Mouse (Mus musculus): ENCODE data around the gene Ruvbl2. TPM values are rescaled to one million over a fixed set of nuclear protein-coding genes. Genes with fewer than 3 reads are reported as not detected.

Gene Ruvbl2
- polyA plus RNA-seq, 1 experiment from 2014 or later, result 115 TPM

DNA sequence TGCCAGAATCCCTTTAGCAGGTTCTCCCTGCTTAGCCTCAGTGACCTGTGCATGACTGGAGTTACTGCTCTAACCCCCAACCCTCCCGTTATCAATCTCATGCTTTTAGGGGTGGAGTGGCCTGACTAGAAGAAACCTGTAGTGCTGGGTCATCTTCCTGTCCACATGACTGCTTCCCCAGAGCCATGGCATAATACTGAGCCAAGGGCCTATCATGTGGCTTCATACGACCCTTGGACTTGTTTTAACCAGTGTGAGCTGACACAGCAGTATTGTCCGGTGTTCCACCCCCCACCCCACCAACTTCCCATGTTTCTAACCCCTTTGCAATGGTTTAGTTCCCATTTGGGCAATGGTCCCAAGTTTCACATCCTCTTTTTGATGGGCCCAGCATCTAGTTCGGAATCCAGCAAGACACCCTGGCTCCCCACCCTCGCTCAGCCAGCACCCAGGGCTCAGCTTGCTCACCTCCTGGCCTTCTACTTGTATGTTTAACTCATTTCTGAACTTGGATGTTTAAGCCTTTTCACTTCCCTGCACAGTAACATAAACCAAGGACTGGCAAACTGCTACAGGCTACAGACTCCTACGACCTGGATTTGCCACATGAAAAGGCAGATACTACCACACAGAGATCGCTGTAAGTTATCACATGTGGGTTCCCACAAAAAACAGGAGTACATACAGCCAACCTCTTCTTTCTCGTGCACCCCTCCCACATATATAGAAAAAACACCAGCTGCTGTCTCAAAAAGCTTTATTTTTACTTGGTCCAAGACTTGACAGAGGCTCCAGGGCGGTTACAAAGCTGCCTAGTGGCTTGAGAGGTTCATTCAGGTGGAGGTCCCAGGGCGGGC, 19.5 kb upstream of the Ruvbl2 start:
- Histone ChIP-seq H3K27ac (ENCODE audit: low read length) (peak overlapping the region; percentile 94; the same call in 1 of the 2 replicates), H3K4me3 (replicated peaks; ENCODE audit: low read length) (peak overlapping the region; percentile 89)
- no peak for ATAC-seq (ENCODE audit: insufficient read depth, low FRiP score)

DNA sequence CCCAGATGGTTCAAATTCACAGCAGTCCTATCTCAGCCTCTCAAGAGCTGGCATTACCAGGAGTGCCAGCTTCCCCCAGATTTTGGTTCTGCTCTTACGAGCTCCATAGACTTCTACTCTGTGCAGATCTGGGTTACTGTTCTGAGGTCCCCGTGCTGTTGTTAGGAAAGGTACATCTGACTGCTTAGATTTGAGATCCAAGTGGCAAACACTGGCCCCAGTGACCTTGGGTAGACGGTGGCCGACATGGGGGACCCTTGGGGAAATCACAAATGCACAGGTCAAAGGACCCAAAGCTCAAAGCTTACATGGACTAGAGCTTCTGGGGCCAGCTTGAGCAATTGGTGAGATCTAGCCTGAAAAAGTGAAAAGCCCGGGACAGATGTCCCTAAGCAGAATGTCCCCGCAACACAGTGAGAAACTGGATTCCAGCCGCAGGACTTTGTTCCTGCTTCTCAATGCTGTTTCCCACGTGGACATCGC, 18.9 kb upstream of the Ruvbl2 start:
- 39% methylated on average over 9 of the region's 9 CpGs for WGBS
- 0 out of 2 replicates have a peak overlapping the region, but pooled peaks have one; percentile 87 for H3K4me2 ChIP-seq (ENCODE audit: low read depth, low read length)
- no peaks in the 10 kb centered on the region for H3K9me3 ChIP-seq (replicated peaks; ENCODE audit: control insufficient read depth, low read length)
- H3K4me3 ChIP-seq (replicated peaks; ENCODE audit: low read length), result peak overlapping the region; percentile 89; the same call in 1 of the 2 replicates
- peak overlapping the region; percentile 7; the same call in 1 of the 2 replicates for H3K9ac ChIP-seq (ENCODE audit: low read length)
- H3K4me1 ChIP-seq (ENCODE audit: control insufficient read depth, insufficient read depth, low read length), result peaks cover 32% of the 10 kb centered on the region
- no peaks in the 10 kb centered on the region for H3K27me3 ChIP-seq (ENCODE audit: control insufficient read depth, insufficient read depth, low read length)
- peaks cover 7% of the 10 kb centered on the region; the same call in 1 of the 2 replicates for H3K36me3 ChIP-seq (ENCODE audit: control insufficient read depth, insufficient read depth, low read length)
- ATAC-seq (ENCODE audit: insufficient read depth, low FRiP score), result no peak
- peak overlapping the region; percentile 35; the same call in 1 of the 2 replicates for H3K27ac ChIP-seq (ENCODE audit: low read length)

More for the DNA sequence above, 19.5 kb upstream of the Ruvbl2 start:
- peaks cover 7% of the 10 kb centered on the region; the same call in 1 of the 2 replicates for H3K36me3 ChIP-seq (ENCODE audit: control insufficient read depth, insufficient read depth, low read length)
- WGBS, result 46% methylated on average over 10 of the region's 10 CpGs
- no peaks in the 10 kb centered on the region for H3K9me3 ChIP-seq (replicated peaks; ENCODE audit: control insufficient read depth, low read length)
- peak overlapping the region; percentile 87 for H3K4me2 ChIP-seq (ENCODE audit: low read depth, low read length)
- H3K9ac ChIP-seq (ENCODE audit: low read length), result peak overlapping the region; percentile 91
- H3K4me1 ChIP-seq (ENCODE audit: control insufficient read depth, insufficient read depth, low read length), result peaks cover 34% of the 10 kb centered on the region
- no peaks in the 10 kb centered on the region for H3K27me3 ChIP-seq (ENCODE audit: control insufficient read depth, insufficient read depth, low read length)

DNA sequence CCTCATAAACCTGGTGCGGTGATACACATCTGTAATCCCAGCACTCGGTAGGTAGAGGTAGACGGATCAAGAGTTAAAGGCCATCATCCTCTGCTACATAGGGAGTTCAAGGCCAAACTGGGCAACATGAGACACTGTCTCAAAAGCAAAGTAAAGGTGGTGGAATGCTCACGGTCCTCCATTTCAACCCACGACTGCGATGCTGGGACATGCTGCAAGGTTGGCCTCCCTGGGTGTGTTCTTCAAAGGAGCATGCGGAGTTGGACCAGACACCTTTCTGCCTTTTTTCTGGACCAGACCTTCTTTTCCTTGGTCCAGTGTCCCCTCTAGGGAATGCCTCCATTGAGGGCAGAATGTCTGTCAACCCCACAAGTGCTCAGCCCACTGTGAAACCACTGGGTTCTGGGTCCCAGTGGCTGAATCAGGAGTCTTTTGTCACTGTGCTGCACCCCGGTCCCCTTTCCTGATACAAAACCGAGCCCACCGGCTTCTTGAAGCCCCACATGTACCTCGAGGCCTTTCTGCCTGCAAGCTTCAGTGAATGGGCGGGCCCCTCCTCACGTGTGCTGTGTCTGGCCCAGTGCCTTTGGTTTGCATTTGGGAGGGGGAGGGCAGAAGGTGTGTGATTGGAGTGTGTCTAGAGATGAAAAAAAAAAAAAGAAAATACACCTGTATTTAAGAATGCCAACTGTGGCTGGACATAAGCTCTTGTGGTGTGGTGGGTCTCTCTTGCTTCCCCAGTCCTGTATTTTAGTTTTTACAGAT, 18.2 kb upstream of the Ruvbl2 start:
- Histone ChIP-seq H3K4me1 (ENCODE audit: control insufficient read depth, insufficient read depth, low read length) (peaks cover 26% of the 10 kb centered on the region), H3K9me3 (replicated peaks; ENCODE audit: control insufficient read depth, low read length) (no peaks in the 10 kb centered on the region), H3K9ac (ENCODE audit: low read length) (no peak overlapping the region), H3K36me3 (ENCODE audit: control insufficient read depth, insufficient read depth, low read length) (peaks cover 7% of the 10 kb centered on the region; the same call in 1 of the 2 replicates), H3K4me2 (ENCODE audit: low read depth, low read length) (no peak overlapping the region), H3K27ac (ENCODE audit: low read length) (peak overlapping the region; percentile 35; the same call in 1 of the 2 replicates), H3K27me3 (ENCODE audit: control insufficient read depth, insufficient read depth, low read length) (no peaks in the 10 kb centered on the region), H3K4me3 (replicated peaks; ENCODE audit: low read length) (no peak overlapping the region)
- no peak for ATAC-seq (ENCODE audit: insufficient read depth, low FRiP score)
- 71% methylated on average over 13 of the region's 13 CpGs for WGBS

DNA sequence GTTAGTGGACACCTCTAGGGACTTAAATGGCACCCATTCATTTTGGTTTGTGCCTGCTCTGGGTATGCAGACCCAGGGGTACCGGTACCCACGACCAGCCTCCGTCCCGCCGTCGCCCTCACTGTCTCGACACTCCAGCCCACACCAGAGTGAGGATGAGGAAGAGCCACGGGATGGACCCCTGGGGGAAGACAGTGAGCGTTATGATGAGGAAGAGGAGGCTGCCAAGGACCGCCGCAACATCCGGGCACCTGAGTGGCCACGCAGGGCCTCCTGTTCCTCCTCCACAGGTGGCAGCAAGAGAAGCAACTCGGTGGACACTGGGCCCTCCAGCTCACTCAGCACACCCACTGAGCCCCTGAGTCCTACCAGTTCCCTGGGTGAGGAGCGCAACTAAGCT, 17.1 kb upstream of the Ruvbl2 start:
- 89% methylated on average over 15 of the region's 15 CpGs for WGBS
- Histone ChIP-seq H3K9ac (ENCODE audit: low read length) (no peak overlapping the region), H3K4me2 (ENCODE audit: low read depth, low read length) (no peak overlapping the region), H3K4me3 (replicated peaks; ENCODE audit: low read length) (no peak overlapping the region), H3K27ac (ENCODE audit: low read length) (no peak overlapping the region), H3K36me3 (ENCODE audit: control insufficient read depth, insufficient read depth, low read length) (peaks cover 7% of the 10 kb centered on the region; the same call in 1 of the 2 replicates), H3K27me3 (ENCODE audit: control insufficient read depth, insufficient read depth, low read length) (no peaks in the 10 kb centered on the region), H3K9me3 (replicated peaks; ENCODE audit: control insufficient read depth, low read length) (no peaks in the 10 kb centered on the region), H3K4me1 (ENCODE audit: control insufficient read depth, insufficient read depth, low read length) (peaks cover 15% of the 10 kb centered on the region)
- ATAC-seq (ENCODE audit: insufficient read depth, low FRiP score), result no peak

DNA sequence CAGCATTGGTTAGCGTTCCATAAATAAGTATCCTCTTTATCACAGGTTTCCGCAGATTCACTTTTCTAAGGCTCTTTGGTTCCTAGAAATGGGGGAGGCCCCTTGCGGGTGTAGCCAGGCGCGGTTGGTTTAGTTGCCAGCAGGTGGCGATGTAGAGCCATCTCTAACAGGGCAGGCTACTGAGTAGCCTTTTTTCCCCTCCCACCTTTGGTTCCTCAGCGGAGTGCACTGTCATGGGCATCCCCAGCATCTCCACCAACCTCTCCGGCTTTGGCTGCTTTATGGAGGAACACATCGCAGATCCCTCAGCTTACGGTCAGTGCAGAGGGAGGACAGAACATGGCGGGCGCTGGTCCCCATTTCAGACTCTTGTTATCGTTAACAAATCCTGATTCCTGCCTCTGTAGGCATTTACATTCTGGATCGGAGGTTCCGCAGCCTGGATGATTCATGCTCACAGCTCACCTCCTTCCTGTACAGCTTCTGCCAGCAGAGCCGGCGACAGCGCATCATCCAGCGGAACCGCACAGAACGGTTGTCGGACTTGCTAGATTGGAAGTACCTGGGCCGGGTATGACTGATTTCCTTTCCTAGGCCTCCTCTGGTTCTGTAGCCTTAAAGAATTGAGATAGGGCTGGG, 13.6 kb upstream of the Ruvbl2 start:
- no peaks in the 10 kb centered on the region for H3K9me3 ChIP-seq (replicated peaks; ENCODE audit: control insufficient read depth, low read length)
- peak; percentile 80; the same call in 1 of the 2 replicates for ATAC-seq (ENCODE audit: insufficient read depth, low FRiP score)
- H3K27me3 ChIP-seq (ENCODE audit: control insufficient read depth, insufficient read depth, low read length), result no peaks in the 10 kb centered on the region
- no peak overlapping the region for H3K4me2 ChIP-seq (ENCODE audit: low read depth, low read length)
- H3K27ac ChIP-seq (ENCODE audit: low read length), result no peak overlapping the region
- peaks cover 4% of the 10 kb centered on the region; the same call in 1 of the 2 replicates for H3K36me3 ChIP-seq (ENCODE audit: control insufficient read depth, insufficient read depth, low read length)
- no peaks in the 10 kb centered on the region for H3K4me1 ChIP-seq (ENCODE audit: control insufficient read depth, insufficient read depth, low read length)
- no peak overlapping the region for H3K9ac ChIP-seq (ENCODE audit: low read length)
- WGBS, result 57% methylated on average over 23 of the region's 23 CpGs
- H3K4me3 ChIP-seq (replicated peaks; ENCODE audit: low read length), result no peak overlapping the region

DNA sequence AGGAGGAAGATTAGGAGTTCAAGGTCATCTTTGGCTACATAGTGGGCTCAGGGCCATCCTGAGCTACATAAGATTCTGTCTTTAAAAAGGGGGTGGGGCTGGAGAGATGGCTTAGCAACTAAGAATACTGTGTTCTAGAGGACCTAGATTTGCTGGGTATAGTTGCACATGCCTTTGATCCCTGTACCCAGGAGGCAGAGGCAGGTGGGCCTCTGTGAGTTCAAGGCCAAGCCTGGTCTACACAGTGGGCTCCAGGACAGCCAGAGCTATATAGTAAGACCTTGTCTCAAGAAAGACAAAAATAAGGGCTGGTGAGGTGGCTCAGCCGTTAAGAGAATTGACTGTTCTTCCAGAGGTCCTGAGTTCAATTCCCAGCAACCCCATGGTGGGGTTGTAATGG, 12.1 kb upstream of the Ruvbl2 start:
- Histone ChIP-seq H3K4me1 (ENCODE audit: control insufficient read depth, insufficient read depth, low read length) (no peaks in the 10 kb centered on the region), H3K4me2 (ENCODE audit: low read depth, low read length) (no peak overlapping the region), H3K9me3 (replicated peaks; ENCODE audit: control insufficient read depth, low read length) (no peaks in the 10 kb centered on the region), H3K4me3 (replicated peaks; ENCODE audit: low read length) (no peak overlapping the region), H3K36me3 (ENCODE audit: control insufficient read depth, insufficient read depth, low read length) (peaks cover 4% of the 10 kb centered on the region; the same call in 1 of the 2 replicates), H3K9ac (ENCODE audit: low read length) (no peak overlapping the region), H3K27me3 (ENCODE audit: control insufficient read depth, insufficient read depth, low read length) (no peaks in the 10 kb centered on the region), H3K27ac (ENCODE audit: low read length) (no peak overlapping the region)
- no peak for ATAC-seq (ENCODE audit: insufficient read depth, low FRiP score)
- 91% methylated on average over 1 of the region's 1 CpGs for WGBS

DNA sequence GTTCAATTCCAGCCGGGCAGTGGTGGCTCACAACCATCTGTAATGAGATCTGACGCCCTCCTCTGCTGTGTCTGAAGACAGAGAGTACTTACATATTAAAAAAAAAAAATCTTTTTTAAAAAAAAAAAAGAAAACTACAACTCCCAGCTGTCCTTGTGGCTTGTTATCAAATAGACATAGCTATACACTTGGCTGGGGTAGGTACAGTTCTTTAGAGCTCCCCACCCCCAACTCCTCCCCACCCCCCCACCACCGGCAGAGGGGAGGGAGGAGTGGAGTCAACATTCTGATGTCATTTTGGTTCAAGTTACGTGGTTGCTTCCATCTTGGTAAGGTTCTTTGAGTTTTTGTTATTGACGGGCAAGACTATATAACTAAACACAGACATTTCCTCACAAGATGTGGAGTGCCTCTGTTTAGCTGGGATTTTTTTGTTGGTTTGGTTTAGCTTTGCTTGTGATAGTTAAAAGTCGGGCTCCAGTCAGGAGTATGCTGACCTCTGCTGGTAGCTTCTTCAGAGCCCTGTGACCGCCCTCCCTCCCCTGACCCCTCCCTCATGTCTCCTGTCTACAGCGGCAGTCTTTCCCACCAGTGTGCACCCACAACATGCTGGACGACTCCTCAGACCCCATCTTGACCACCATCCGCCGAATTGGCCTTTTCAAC, 9.6 kb upstream of the Ruvbl2 start:
- no peaks in the 10 kb centered on the region for H3K4me1 ChIP-seq (ENCODE audit: control insufficient read depth, insufficient read depth, low read length)
- no peak overlapping the region for H3K27ac ChIP-seq (ENCODE audit: low read length)
- H3K4me3 ChIP-seq (replicated peaks; ENCODE audit: low read length), result no peak overlapping the region
- H3K4me2 ChIP-seq (ENCODE audit: low read depth, low read length), result no peak overlapping the region
- H3K9ac ChIP-seq (ENCODE audit: low read length), result no peak overlapping the region
- ATAC-seq (ENCODE audit: insufficient read depth, low FRiP score), result no peak
- no peaks in the 10 kb centered on the region for H3K9me3 ChIP-seq (replicated peaks; ENCODE audit: control insufficient read depth, low read length)
- H3K36me3 ChIP-seq (ENCODE audit: control insufficient read depth, insufficient read depth, low read length), result no peaks in the 10 kb centered on the region
- no peaks in the 10 kb centered on the region for H3K27me3 ChIP-seq (ENCODE audit: control insufficient read depth, insufficient read depth, low read length)
- WGBS, result 30% methylated on average over 11 of the region's 11 CpGs

DNA sequence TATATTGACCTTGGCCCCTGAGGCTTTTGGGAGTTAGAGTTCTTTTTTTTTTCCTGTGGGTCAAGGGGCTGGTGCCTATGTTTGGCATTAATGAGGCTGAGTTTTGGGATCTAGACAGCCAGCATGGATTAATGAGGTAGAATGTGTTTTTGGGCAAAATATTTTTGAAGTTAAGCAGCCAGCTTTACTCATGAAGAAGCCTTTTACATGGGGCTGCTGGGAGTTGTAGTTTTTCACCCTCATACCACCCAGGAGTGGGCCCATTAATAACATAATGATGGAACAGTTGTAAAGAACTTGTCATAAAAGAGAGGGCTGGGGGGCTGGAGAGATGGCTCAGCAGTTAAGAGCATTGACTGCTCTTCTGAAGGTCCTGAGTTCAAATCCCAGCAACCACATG, 8.7 kb upstream of the Ruvbl2 start:
- H3K36me3 ChIP-seq (ENCODE audit: control insufficient read depth, insufficient read depth, low read length), result no peaks in the 10 kb centered on the region
- H3K27me3 ChIP-seq (ENCODE audit: control insufficient read depth, insufficient read depth, low read length), result no peaks in the 10 kb centered on the region
- no peak overlapping the region for H3K4me2 ChIP-seq (ENCODE audit: low read depth, low read length)
- H3K9ac ChIP-seq (ENCODE audit: low read length), result no peak overlapping the region
- no peaks in the 10 kb centered on the region for H3K4me1 ChIP-seq (ENCODE audit: control insufficient read depth, insufficient read depth, low read length)
- no peak overlapping the region for H3K4me3 ChIP-seq (replicated peaks; ENCODE audit: low read length)
- no peak for ATAC-seq (ENCODE audit: insufficient read depth, low FRiP score)
- no peak overlapping the region for H3K27ac ChIP-seq (ENCODE audit: low read length)
- H3K9me3 ChIP-seq (replicated peaks; ENCODE audit: control insufficient read depth, low read length), result no peaks in the 10 kb centered on the region

Measured in stomach, embryonic 16.5 days (tissue).